Mouse (Mus musculus): ENCODE results near the gene Mapkap1. TPM values are rescaled to one million over a fixed set of nuclear protein-coding genes. Genes with fewer than 3 reads are reported as not detected.

Gene Mapkap1
- polyA plus RNA-seq, 1 experiment = 5.9 TPM

DNA sequence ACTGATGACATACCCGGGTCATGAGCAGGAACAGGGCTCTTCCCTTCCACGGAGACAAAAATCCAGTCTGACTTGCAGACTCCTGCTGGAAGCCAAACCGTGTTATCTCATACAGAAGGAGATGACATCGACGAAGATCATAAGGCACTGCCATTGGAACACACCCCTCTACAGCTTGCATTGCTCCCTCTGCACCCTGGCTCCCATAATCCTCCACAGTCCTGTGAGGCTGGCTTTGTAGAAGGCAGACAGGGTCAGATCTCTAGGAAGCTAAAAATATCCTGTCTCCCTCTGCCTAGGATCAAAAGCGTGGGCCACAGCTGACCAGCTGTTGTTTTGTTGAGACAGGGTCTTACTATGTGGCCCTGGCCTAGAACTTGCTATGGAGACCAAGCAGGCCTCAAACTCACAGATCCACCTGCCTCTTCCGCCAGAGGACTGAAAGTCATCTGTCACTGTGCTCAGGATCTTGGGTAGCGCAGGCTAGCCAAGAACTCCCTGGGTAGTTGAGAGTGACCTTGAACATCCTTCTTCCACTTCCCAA is 262.7 kb downstream of the Mapkap1 start:
- peaks cover 25% of the 10 kb centered on the region for H3K4me1 ChIP-seq (ENCODE audit: control insufficient read depth)
- no peak for TF ChIP-seq TAL1 (IDR thresholded peaks at IDR 0.05; ENCODE audit: low read length)
- TF ChIP-seq GATA1 (IDR thresholded peaks at IDR 0.05; ENCODE audit: low read length) = no peak
- peaks cover 35% of the 10 kb centered on the region for H3K27me3 ChIP-seq (ENCODE audit: control insufficient read depth)
- H3K4me3 ChIP-seq (replicated peaks) = no peak overlapping the region
- H3K36me3 ChIP-seq (ENCODE audit: control insufficient read depth) = peaks cover 17% of the 10 kb centered on the region
- no peaks in the 10 kb centered on the region for H3K9me3 ChIP-seq (ENCODE audit: control insufficient read depth, low read length)

DNA sequence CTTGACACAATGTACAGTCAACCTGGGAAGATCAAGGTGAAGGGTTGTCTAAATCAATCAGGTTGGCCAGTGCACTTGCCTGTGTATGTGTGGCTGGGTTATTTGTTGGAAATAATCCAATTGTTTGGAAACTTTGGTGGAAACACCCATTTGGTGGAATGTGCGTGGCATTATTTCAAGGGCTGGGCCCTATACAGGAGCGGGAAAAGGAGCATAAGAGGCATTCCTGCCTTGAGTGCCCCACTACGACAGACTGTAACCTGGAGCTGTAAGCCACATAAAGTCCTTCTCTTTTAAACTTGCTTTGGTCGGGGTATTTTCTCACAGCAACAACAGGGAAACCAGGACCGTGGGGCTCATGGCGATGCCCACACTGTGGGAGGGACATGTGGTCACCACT is 263.9 kb downstream of the Mapkap1 start:
- TF ChIP-seq TAL1 (IDR thresholded peaks at IDR 0.05; ENCODE audit: low read length) (no peak), GATA1 (IDR thresholded peaks at IDR 0.05; ENCODE audit: low read length) (no peak)
- no peak overlapping the region for H3K4me3 ChIP-seq (replicated peaks)
- no peaks in the 10 kb centered on the region for H3K9me3 ChIP-seq (ENCODE audit: control insufficient read depth, low read length)
- H3K36me3 ChIP-seq (ENCODE audit: control insufficient read depth) = peaks cover 27% of the 10 kb centered on the region
- peaks cover 25% of the 10 kb centered on the region for H3K4me1 ChIP-seq (ENCODE audit: control insufficient read depth)
- peaks cover 35% of the 10 kb centered on the region for H3K27me3 ChIP-seq (ENCODE audit: control insufficient read depth)

DNA sequence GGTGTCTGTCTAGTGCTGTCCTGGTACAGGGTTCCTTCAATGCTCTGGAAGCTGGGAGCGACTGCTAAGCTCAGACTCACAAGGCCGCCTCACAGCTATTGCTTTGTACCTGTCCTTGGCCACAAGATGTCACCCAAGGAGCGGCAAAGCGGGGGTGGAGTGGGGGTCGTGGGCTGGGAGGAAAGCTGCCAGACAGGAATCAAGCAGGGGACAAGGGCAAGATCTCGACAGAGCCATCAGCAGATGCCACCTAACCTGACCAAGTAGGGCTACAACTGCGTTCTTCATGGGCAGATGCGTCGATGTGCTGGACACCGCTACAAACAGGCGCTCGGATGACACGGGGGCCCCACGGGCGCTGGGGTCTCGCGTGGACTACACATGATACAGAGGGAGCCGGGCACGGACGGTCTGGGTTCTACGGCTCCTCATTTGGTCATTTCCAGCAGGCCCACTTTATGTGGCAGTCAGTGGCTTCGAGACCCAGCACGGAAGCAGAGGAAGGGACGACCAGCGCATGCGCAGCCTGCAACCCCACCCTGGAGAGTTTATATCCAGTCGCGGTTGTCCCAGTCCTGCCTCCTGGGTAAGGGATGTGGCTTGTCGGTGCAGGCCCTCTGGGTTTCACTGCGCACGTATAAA is 264.9 kb downstream of the Mapkap1 start:
- TF ChIP-seq TAL1 (IDR thresholded peaks at IDR 0.05; ENCODE audit: low read length) (no peak), GATA1 (IDR thresholded peaks at IDR 0.05; ENCODE audit: low read length) (no peak)

DNA sequence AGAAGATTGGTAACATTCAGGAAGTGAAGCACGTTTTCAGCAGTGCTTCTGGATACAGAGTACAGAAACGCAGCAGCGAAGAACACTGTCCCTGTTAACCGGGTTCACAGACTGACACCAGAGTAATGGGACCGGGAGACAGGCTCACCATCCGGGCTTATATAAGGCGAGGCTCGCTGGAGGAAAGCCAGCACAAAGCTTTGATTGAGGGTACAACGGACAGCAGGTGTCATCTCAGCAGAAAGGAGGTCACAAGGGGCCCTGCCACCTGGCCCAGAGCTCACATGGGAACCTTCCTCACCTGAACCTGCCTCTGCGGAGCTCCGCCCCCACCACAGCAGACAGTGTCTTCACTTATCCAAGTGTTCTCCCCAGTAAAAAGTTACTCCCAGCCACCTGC is 267.3 kb downstream of the Mapkap1 start:
- H3K36me3 ChIP-seq (ENCODE audit: control insufficient read depth) = peaks cover 61% of the 10 kb centered on the region

More for the DNA sequence above, 264.9 kb downstream of the Mapkap1 start:
- Histone ChIP-seq H3K4me1 (ENCODE audit: control insufficient read depth) (peaks cover 25% of the 10 kb centered on the region), H3K36me3 (ENCODE audit: control insufficient read depth) (peaks cover 38% of the 10 kb centered on the region), H3K9me3 (ENCODE audit: control insufficient read depth, low read length) (no peaks in the 10 kb centered on the region), H3K4me3 (replicated peaks) (peak overlapping the region; percentile 65), H3K27me3 (ENCODE audit: control insufficient read depth) (peaks cover 35% of the 10 kb centered on the region)

More for the DNA sequence above, 267.3 kb downstream of the Mapkap1 start:
- Histone ChIP-seq H3K27me3 (ENCODE audit: control insufficient read depth) (peaks cover 21% of the 10 kb centered on the region), H3K4me1 (ENCODE audit: control insufficient read depth) (peaks cover 19% of the 10 kb centered on the region), H3K4me3 (replicated peaks) (no peak overlapping the region), H3K9me3 (ENCODE audit: control insufficient read depth, low read length) (no peaks in the 10 kb centered on the region)
- TF ChIP-seq TAL1 (IDR thresholded peaks at IDR 0.05; ENCODE audit: low read length) = no peak
- no peak for TF ChIP-seq GATA1 (IDR thresholded peaks at IDR 0.05; ENCODE audit: low read length)

Other genes starting within 250 kb of the Mapkap1 start
- gene Pbx3, start 33.6 kb upstream of the Mapkap1 start, polyA plus RNA-seq (2012) = 3.7 and 4.0 TPM in 2 replicates